Mouse (Mus musculus): ENCODE data around the gene Prmt9.

DNA sequence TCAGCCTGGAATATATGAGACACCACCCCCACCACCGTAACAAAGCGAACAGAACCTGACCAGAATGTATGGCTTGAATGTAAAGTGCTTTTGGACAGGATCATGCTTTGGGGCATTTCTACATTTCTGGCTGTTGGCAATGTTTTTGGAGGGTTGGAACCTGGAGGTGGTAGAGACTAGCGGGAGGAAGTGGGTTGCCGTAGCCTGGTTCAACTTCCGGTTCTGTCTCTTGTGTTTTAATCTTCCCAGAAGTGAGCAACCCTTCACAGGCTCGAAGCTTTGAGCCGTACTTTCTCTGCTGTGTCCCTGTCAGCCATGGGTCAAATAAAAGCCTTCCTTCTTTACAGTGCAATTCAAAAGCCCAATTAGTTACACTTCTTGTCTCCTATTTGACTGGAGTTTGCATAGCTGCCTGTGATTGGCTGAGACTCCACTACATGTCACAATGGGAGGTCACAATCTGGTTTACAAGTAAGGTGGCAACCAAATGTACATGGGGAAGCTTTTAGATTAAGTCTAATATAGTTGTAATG lies 74.5 kb downstream of the Prmt9 start:
- TF ChIP-seq CTCF (IDR thresholded peaks at IDR 0.05) (no peak), POLR2A (IDR thresholded peaks at IDR 0.05; ENCODE audit: insufficient read depth, low read depth, low read length) (no peak)

All from heart, adult 2 months (tissue).